Mouse (Mus musculus): ENCODE data around the gene Fads2. TPM values are rescaled to one million over a fixed set of nuclear protein-coding genes. Genes with fewer than 3 reads are reported as not detected.

Gene Fads2
- polyA plus RNA-seq, 2 experiments, result 22.7 to 41.9 TPM

- Histone ChIP-seq H3K4me3 (ENCODE audit: insufficient read depth in 1 of 2, low read depth in 2 of 2, low read length in 2 of 2) (peak overlapping the region; percentile 81 to 96), H3K4me2 (ENCODE audit: low read depth) (peak overlapping the region; percentile 100), H3K27ac (peak overlapping the region; percentile 99), H3K9me3 (ENCODE audit: control insufficient read depth, low read length) (no peaks in the 10 kb centered on the region), H3K27me3 (ENCODE audit: control insufficient read depth, insufficient read depth, low read length) (no peaks in the 10 kb centered on the region), H3K36me3 (replicated peaks; ENCODE audit: control insufficient read depth, insufficient read depth, low read depth) (peaks cover 17% of the 10 kb centered on the region), H3K4me1 (replicated peaks; ENCODE audit: control insufficient read depth in 2 of 2, insufficient read depth in 2 of 2, low read length in 1 of 2) (peaks cover 36 to 59% of the 10 kb centered on the region in 2 experiments), H3K9ac (replicated peaks) (peak overlapping the region; percentile 100)
- TF ChIP-seq CTCF (IDR thresholded peaks at IDR 0.05; ENCODE audit: low read depth) (peak; percentile 67), EP300 (IDR thresholded peaks at IDR 0.05; ENCODE audit: low read depth) (peak; percentile 89)
- 8% methylated on average over 13 of the region's 13 CpGs for WGBS (ENCODE audit: insufficient replicate concordance)
- ATAC-seq (ENCODE audit: insufficient read depth), result peak; percentile 78
- DNase-seq (ENCODE audit: low read depth in 3 of 3, low spot score in 3 of 3), result peak; percentile 89 to 90 (median 89)
Measured at GRCm38 (mm10) chr19:10014824-10015223, 86.7 kb downstream of the Fads2 start.

GRCm38 (mm10) chr19:10013913-10014312 lies 87.6 kb downstream of the Fads2 start:
- peaks cover 32 to 54% of the 10 kb centered on the region in 2 experiments for H3K4me1 ChIP-seq (replicated peaks; ENCODE audit: control insufficient read depth in 2 of 2, insufficient read depth in 2 of 2, low read length in 1 of 2)
- H3K27ac ChIP-seq, result peak overlapping the region; percentile 99
- peak overlapping the region; percentile 100 for H3K9ac ChIP-seq (replicated peaks)
- no peaks in the 10 kb centered on the region for H3K27me3 ChIP-seq (ENCODE audit: control insufficient read depth, insufficient read depth, low read length)
- H3K4me2 ChIP-seq (ENCODE audit: low read depth), result peak overlapping the region; percentile 100
- H3K9me3 ChIP-seq (ENCODE audit: control insufficient read depth, low read length), result no peaks in the 10 kb centered on the region
- ATAC-seq (ENCODE audit: insufficient read depth) (peak; percentile 29), DNase-seq (ENCODE audit: low read depth in 3 of 3, low spot score in 3 of 3) (no peak)
- WGBS (ENCODE audit: insufficient replicate concordance), result 23% methylated on average over 5 of the region's 5 CpGs
- peak overlapping the region; percentile 81 to 96 for H3K4me3 ChIP-seq (ENCODE audit: insufficient read depth in 1 of 2, low read depth in 2 of 2, low read length in 2 of 2)
- H3K36me3 ChIP-seq (replicated peaks; ENCODE audit: control insufficient read depth, insufficient read depth, low read depth), result peaks cover 8% of the 10 kb centered on the region
- no peak for TF ChIP-seq CTCF (IDR thresholded peaks at IDR 0.05; ENCODE audit: low read depth)
- no peak; the same call in 1 of the 2 replicates for TF ChIP-seq EP300 (IDR thresholded peaks at IDR 0.05; ENCODE audit: low read depth)

- DNase-seq (ENCODE audit: low read depth in 3 of 3, low spot score in 3 of 3) (no peak), ATAC-seq (ENCODE audit: insufficient read depth) (no peak)
- Histone ChIP-seq H3K9me3 (ENCODE audit: control insufficient read depth, low read length) (no peaks in the 10 kb centered on the region), H3K4me2 (ENCODE audit: low read depth) (peak overlapping the region; percentile 100), H3K4me3 (ENCODE audit: insufficient read depth in 1 of 2, low read depth in 2 of 2, low read length in 2 of 2) (peak overlapping the region in 1 of 2 experiments; percentile 12; a peak in 1 of 4 replicates), H3K27me3 (ENCODE audit: control insufficient read depth, insufficient read depth, low read length) (no peaks in the 10 kb centered on the region), H3K9ac (replicated peaks) (peak overlapping the region; percentile 100), H3K27ac (peak overlapping the region; percentile 99), H3K4me1 (replicated peaks; ENCODE audit: control insufficient read depth in 2 of 2, insufficient read depth in 2 of 2, low read length in 1 of 2) (peaks cover 26 to 49% of the 10 kb centered on the region in 2 experiments), H3K36me3 (replicated peaks; ENCODE audit: control insufficient read depth, insufficient read depth, low read depth) (peaks cover 2% of the 10 kb centered on the region)
- whole genome bisulfite sequencing (ENCODE audit: insufficient replicate concordance), result 36% methylated on average over 3 of the region's 3 CpGs
- TF ChIP-seq CTCF (IDR thresholded peaks at IDR 0.05; ENCODE audit: low read depth) (no peak), EP300 (IDR thresholded peaks at IDR 0.05; ENCODE audit: low read depth) (no peak)
Measured at GRCm38 (mm10) chr19:10013348-10013747, 88.2 kb downstream of the Fads2 start.

DNA sequence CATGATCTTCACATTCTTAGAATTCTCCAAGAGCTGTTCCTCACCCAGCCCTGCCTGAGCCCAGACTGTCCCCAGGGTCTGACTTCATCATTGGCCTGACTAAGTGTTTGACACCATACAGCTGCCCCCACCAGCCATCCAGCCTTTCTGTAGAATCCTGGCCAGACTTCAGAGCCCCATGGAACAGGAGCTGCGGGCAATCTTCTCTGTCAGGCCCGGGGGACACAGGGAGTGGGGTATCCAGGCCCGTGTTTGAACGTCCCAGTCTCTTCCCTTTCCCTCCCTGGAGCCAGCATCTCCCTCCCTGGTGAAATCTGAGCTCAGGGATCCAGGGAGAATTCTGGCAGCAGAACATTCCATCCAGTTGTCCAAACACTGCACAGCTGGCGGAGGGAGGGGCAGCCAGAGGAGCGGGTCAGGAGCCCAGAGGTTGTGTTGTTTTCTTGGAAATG lies 88.7 kb downstream of the Fads2 start:
- Histone ChIP-seq H3K36me3 (replicated peaks; ENCODE audit: control insufficient read depth, insufficient read depth, low read depth) (no peaks in the 10 kb centered on the region; the same call in 1 of the 2 replicates), H3K9ac (replicated peaks) (peak overlapping the region; percentile 100), H3K4me2 (ENCODE audit: low read depth) (peak overlapping the region; percentile 100), H3K9me3 (ENCODE audit: control insufficient read depth, low read length) (no peaks in the 10 kb centered on the region), H3K4me1 (replicated peaks; ENCODE audit: control insufficient read depth in 2 of 2, insufficient read depth in 2 of 2, low read length in 1 of 2) (peaks cover 25 to 48% of the 10 kb centered on the region in 2 experiments), H3K4me3 (ENCODE audit: insufficient read depth in 1 of 2, low read depth in 2 of 2, low read length in 2 of 2) (no peak overlapping the region), H3K27ac (peak overlapping the region; percentile 99), H3K27me3 (ENCODE audit: control insufficient read depth, insufficient read depth, low read length) (no peaks in the 10 kb centered on the region)
- DNase-seq (ENCODE audit: low read depth in 3 of 3, low spot score in 3 of 3) (no peak), ATAC-seq (ENCODE audit: insufficient read depth) (no peak)
- 68% methylated on average over 6 of the region's 6 CpGs for WGBS (ENCODE audit: insufficient replicate concordance)
- TF ChIP-seq EP300 (IDR thresholded peaks at IDR 0.05; ENCODE audit: low read depth), result no peak
- TF ChIP-seq CTCF (IDR thresholded peaks at IDR 0.05; ENCODE audit: low read depth), result no peak

Other genes starting within 250 kb of the Fads2 start
- gene Incenp, start 202.2 kb downstream of the Fads2 start, polyA plus RNA-seq (2012; rRNA removed), result 51.1 and 69.7 TPM in 2 replicates
- gene Incenp, start 202.2 kb downstream of the Fads2 start, polyA plus RNA-seq (2014; fragmentation: Nextera tagmentation; extraction: Ambion mirVana), result 72.0 and 86.3 TPM in 2 replicates
- gene Fth1, start 121.1 kb downstream of the Fads2 start, polyA plus RNA-seq (2012; rRNA removed), result 1,645 and 1,653 TPM in 2 replicates
- 3,787 and 3,976 TPM in 2 replicates for gene Fth1, start 121.1 kb downstream of the Fads2 start, polyA plus RNA-seq (2014; fragmentation: Nextera tagmentation; extraction: Ambion mirVana)
- 0.08 TPM in 1 of 2 replicates, not detected in the other for gene Best1, start 100.1 kb downstream of the Fads2 start, polyA plus RNA-seq (2012; rRNA removed)
- 0.09 and 0.10 TPM in 2 replicates for gene Best1, start 100.1 kb downstream of the Fads2 start, polyA plus RNA-seq (2014; fragmentation: Nextera tagmentation; extraction: Ambion mirVana)
- gene Rab3il1, start 100.1 kb downstream of the Fads2 start, polyA plus RNA-seq (2012; rRNA removed), result 116 and 122 TPM in 2 replicates
- gene Rab3il1, start 100.1 kb downstream of the Fads2 start, polyA plus RNA-seq (2014; fragmentation: Nextera tagmentation; extraction: Ambion mirVana), result 240 and 255 TPM in 2 replicates
- 8.2 and 8.3 TPM in 2 replicates for gene Fads3, start 60.2 kb downstream of the Fads2 start, polyA plus RNA-seq (2012; rRNA removed)
- gene Fads3, start 60.2 kb downstream of the Fads2 start, polyA plus RNA-seq (2014; fragmentation: Nextera tagmentation; extraction: Ambion mirVana), result 4.4 and 5.1 TPM in 2 replicates
- gene Fads1, start 81.1 kb upstream of the Fads2 start, polyA plus RNA-seq (2012; rRNA removed), result 27.3 and 32.1 TPM in 2 replicates
- gene Fads1, start 81.1 kb upstream of the Fads2 start, polyA plus RNA-seq (2014; fragmentation: Nextera tagmentation; extraction: Ambion mirVana), result 45.2 and 50.5 TPM in 2 replicates
- 78.6 and 107 TPM in 2 replicates for gene Tmem258, start 102.3 kb upstream of the Fads2 start, polyA plus RNA-seq (2012; rRNA removed)
- 397 and 402 TPM in 2 replicates for gene Tmem258, start 102.3 kb upstream of the Fads2 start, polyA plus RNA-seq (2014; fragmentation: Nextera tagmentation; extraction: Ambion mirVana)
- gene Fen1, start 102.4 kb upstream of the Fads2 start, polyA plus RNA-seq (2012; rRNA removed), result 53.1 and 75.8 TPM in 2 replicates
- gene Fen1, start 102.4 kb upstream of the Fads2 start, polyA plus RNA-seq (2014; fragmentation: Nextera tagmentation; extraction: Ambion mirVana), result 131 and 145 TPM in 2 replicates
- gene Myrf, start 139.0 kb upstream of the Fads2 start, polyA plus RNA-seq (2012; rRNA removed), result 6.4 and 9.1 TPM in 2 replicates
- gene Myrf, start 139.0 kb upstream of the Fads2 start, polyA plus RNA-seq (2014; fragmentation: Nextera tagmentation; extraction: Ambion mirVana), result 3.5 and 3.7 TPM in 2 replicates
- gene Dagla, start 203.1 kb upstream of the Fads2 start, polyA plus RNA-seq (2012; rRNA removed), result 0.30 and 0.32 TPM in 2 replicates
- 0.09 and 0.19 TPM in 2 replicates for gene Dagla, start 203.1 kb upstream of the Fads2 start, polyA plus RNA-seq (2014; fragmentation: Nextera tagmentation; extraction: Ambion mirVana)

All from liver, embryonic 14.5 days (tissue).